Mouse (Mus musculus): ENCODE data around the gene Bckdha. TPM values are rescaled to one million over a fixed set of nuclear protein-coding genes. Genes with fewer than 3 reads are reported as not detected.

Bckdha gene
- polyA plus RNA-seq, 1 experiment from 2014 or later = 43.4 TPM

GRCm38 (mm10) chr7:25679971-25680370 lies 21.2 kb upstream of the Bckdha start:
- no peaks in the 10 kb centered on the region for H3K9me3 ChIP-seq
- no peak for ATAC-seq (ENCODE audit: low FRiP score, low read depth)
- 0 out of 2 replicates have a peak, but pooled peaks cover 4% of the 10 kb centered on the region for H3K36me3 ChIP-seq
- WGBS = 17% methylated on average over 6 of the region's 6 CpGs
- H3K4me2 ChIP-seq (replicated peaks) = peak overlapping the region; percentile 64
- H3K27me3 ChIP-seq = peaks cover 43% of the 10 kb centered on the region
- H3K4me3 ChIP-seq = peak overlapping the region; percentile 49
- peaks cover 15% of the 10 kb centered on the region for H3K4me1 ChIP-seq
- peak overlapping the region; percentile 25; the same call in 1 of the 2 replicates for H3K9ac ChIP-seq (replicated peaks)
- H3K27ac ChIP-seq (replicated peaks) = peak overlapping the region; percentile 88

GRCm38 (mm10) chr7:25677013-25677412 lies 18.2 kb upstream of the Bckdha start:
- Histone ChIP-seq H3K4me1 (peaks cover 20% of the 10 kb centered on the region), H3K9me3 (no peaks in the 10 kb centered on the region), H3K27me3 (peaks cover 61% of the 10 kb centered on the region), H3K4me3 (no peak overlapping the region), H3K27ac (replicated peaks) (peak overlapping the region; percentile 25; the same call in 1 of the 2 replicates), H3K4me2 (replicated peaks) (no peak overlapping the region), H3K9ac (replicated peaks) (no peak overlapping the region), H3K36me3 (no peaks in the 10 kb centered on the region)
- ATAC-seq (ENCODE audit: low FRiP score, low read depth) = no peak
- WGBS = 92% methylated on average over 7 of the region's 7 CpGs

- no peak overlapping the region for H3K4me3 ChIP-seq
- no peaks in the 10 kb centered on the region for H3K36me3 ChIP-seq
- H3K4me2 ChIP-seq (replicated peaks) = no peak overlapping the region
- H3K27me3 ChIP-seq = peaks cover 59% of the 10 kb centered on the region
- WGBS = 79% methylated on average over 15 of the region's 15 CpGs
- H3K9ac ChIP-seq (replicated peaks) = no peak overlapping the region
- H3K9me3 ChIP-seq = no peaks in the 10 kb centered on the region
- no peak for ATAC-seq (ENCODE audit: low FRiP score, low read depth)
- peak overlapping the region; percentile 25; the same call in 1 of the 2 replicates for H3K27ac ChIP-seq (replicated peaks)
- H3K4me1 ChIP-seq = peaks cover 12% of the 10 kb centered on the region
These were observed 17.5 kb upstream of the Bckdha start for GRCm38 (mm10) chr7:25676085-25676781.

GRCm38 (mm10) chr7:25675405-25675804 lies 16.6 kb upstream of the Bckdha start:
- WGBS = 33% methylated on average over 6 of the region's 6 CpGs
- Histone ChIP-seq H3K4me3 (no peak overlapping the region), H3K27me3 (peaks cover 59% of the 10 kb centered on the region), H3K4me1 (peaks cover 10% of the 10 kb centered on the region; the same call in 1 of the 2 replicates), H3K36me3 (no peaks in the 10 kb centered on the region), H3K9ac (replicated peaks) (no peak overlapping the region), H3K4me2 (replicated peaks) (no peak overlapping the region), H3K9me3 (no peaks in the 10 kb centered on the region), H3K27ac (replicated peaks) (no peak overlapping the region)
- ATAC-seq (ENCODE audit: low FRiP score, low read depth) = no peak

GRCm38 (mm10) chr7:25674719-25675300 lies 16.0 kb upstream of the Bckdha start, which contains the start of gene Tmem91:
Gene Tmem91 (minus strand): TSS chr7:25675166.
- WGBS = 1% methylated on average over 29 of the region's 29 CpGs
- Histone ChIP-seq H3K9me3 (no peaks in the 10 kb centered on the region), H3K27ac (replicated peaks) (no peak within 1 kb of the TSS), H3K4me2 (replicated peaks) (peak within 1 kb of the TSS; percentile 50), H3K9ac (replicated peaks) (peak within 1 kb of the TSS; percentile 44), H3K36me3 (no peaks in the 10 kb centered on the region), H3K4me1 (peaks cover 6% of the 10 kb centered on the region; the same call in 1 of the 2 replicates), H3K4me3 (peak within 1 kb of the TSS; percentile 31), H3K27me3 (peaks cover 57% of the 10 kb centered on the region)
- 0 out of 2 replicates have a peak, but pooled peaks have one; percentile 16 for ATAC-seq (ENCODE audit: low FRiP score, low read depth)

- peak overlapping the region; percentile 50 for H3K4me2 ChIP-seq (replicated peaks)
- no peak for ATAC-seq (ENCODE audit: low FRiP score, low read depth)
- H3K9ac ChIP-seq (replicated peaks) = peak overlapping the region; percentile 44
- H3K9me3 ChIP-seq = no peaks in the 10 kb centered on the region
- H3K27me3 ChIP-seq = peaks cover 52% of the 10 kb centered on the region
- WGBS = 28% methylated on average over 9 of the region's 9 CpGs
- peaks cover 6% of the 10 kb centered on the region; the same call in 1 of the 2 replicates for H3K4me1 ChIP-seq
- no peak overlapping the region for H3K27ac ChIP-seq (replicated peaks)
- H3K4me3 ChIP-seq = peak overlapping the region; percentile 31; the same call in 1 of the 2 replicates
- peaks cover under 1% of the 10 kb centered on the region; the same call in 1 of the 2 replicates for H3K36me3 ChIP-seq
These were observed 15.5 kb upstream of the Bckdha start for GRCm38 (mm10) chr7:25674297-25674696.

- ATAC-seq (ENCODE audit: low FRiP score, low read depth) = no peak
- Histone ChIP-seq H3K9me3 (no peaks in the 10 kb centered on the region), H3K27me3 (peaks cover 41% of the 10 kb centered on the region), H3K36me3 (peaks cover 16% of the 10 kb centered on the region; the same call in 1 of the 2 replicates), H3K27ac (replicated peaks) (no peak overlapping the region), H3K4me2 (replicated peaks) (no peak overlapping the region), H3K9ac (replicated peaks) (no peak overlapping the region), H3K4me1 (peaks cover 6% of the 10 kb centered on the region; the same call in 1 of the 2 replicates), H3K4me3 (no peak overlapping the region)
- WGBS = 51% methylated on average over 4 of the region's 4 CpGs
These were observed 13.7 kb upstream of the Bckdha start for GRCm38 (mm10) chr7:25672442-25672841.

GRCm38 (mm10) chr7:25671686-25672085 lies 12.9 kb upstream of the Bckdha start:
- H3K9ac ChIP-seq (replicated peaks) = no peak overlapping the region
- H3K4me1 ChIP-seq = peaks cover 6% of the 10 kb centered on the region; the same call in 1 of the 2 replicates
- peaks cover 36% of the 10 kb centered on the region for H3K27me3 ChIP-seq
- 76% methylated on average over 2 of the region's 2 CpGs for WGBS
- H3K9me3 ChIP-seq = no peaks in the 10 kb centered on the region
- no peak overlapping the region for H3K4me3 ChIP-seq
- no peak for ATAC-seq (ENCODE audit: low FRiP score, low read depth)
- no peak overlapping the region for H3K27ac ChIP-seq (replicated peaks)
- H3K36me3 ChIP-seq = peaks cover 20% of the 10 kb centered on the region; the same call in 1 of the 2 replicates
- no peak overlapping the region for H3K4me2 ChIP-seq (replicated peaks)

GRCm38 (mm10) chr7:25670096-25670495 lies 11.3 kb upstream of the Bckdha start:
- Histone ChIP-seq H3K36me3 (peaks cover 30% of the 10 kb centered on the region), H3K4me2 (replicated peaks) (no peak overlapping the region), H3K27ac (replicated peaks) (no peak overlapping the region), H3K9ac (replicated peaks) (no peak overlapping the region), H3K4me1 (peaks cover 6% of the 10 kb centered on the region; the same call in 1 of the 2 replicates), H3K9me3 (no peaks in the 10 kb centered on the region), H3K27me3 (peaks cover 22% of the 10 kb centered on the region), H3K4me3 (no peak overlapping the region)
- no peak for ATAC-seq (ENCODE audit: low FRiP score, low read depth)
- WGBS = 91% methylated on average over 4 of the region's 4 CpGs

- Histone ChIP-seq H3K9me3 (no peaks in the 10 kb centered on the region), H3K36me3 (peaks cover 34% of the 10 kb centered on the region), H3K27ac (replicated peaks) (no peak overlapping the region), H3K27me3 (peaks cover 17% of the 10 kb centered on the region), H3K4me1 (peaks cover 2% of the 10 kb centered on the region; the same call in 1 of the 2 replicates), H3K4me3 (no peak overlapping the region), H3K4me2 (replicated peaks) (no peak overlapping the region), H3K9ac (replicated peaks) (no peak overlapping the region)
- WGBS = 85% methylated on average over 9 of the region's 9 CpGs
- ATAC-seq (ENCODE audit: low FRiP score, low read depth) = no peak
These were observed 10.8 kb upstream of the Bckdha start for GRCm38 (mm10) chr7:25669631-25670030.

GRCm38 (mm10) chr7:25669158-25669557 lies 10.4 kb upstream of the Bckdha start:
- 82% methylated on average over 10 of the region's 10 CpGs for WGBS
- Histone ChIP-seq H3K27ac (replicated peaks) (no peak overlapping the region), H3K4me1 (no peaks in the 10 kb centered on the region), H3K4me2 (replicated peaks) (no peak overlapping the region), H3K9ac (replicated peaks) (no peak overlapping the region), H3K36me3 (peaks cover 38% of the 10 kb centered on the region), H3K4me3 (no peak overlapping the region), H3K9me3 (no peaks in the 10 kb centered on the region), H3K27me3 (peaks cover 12% of the 10 kb centered on the region)
- no peak for ATAC-seq (ENCODE audit: low FRiP score, low read depth)

GRCm38 (mm10) chr7:25666381-25666780 lies 7.6 kb upstream of the Bckdha start:
- 93% methylated on average over 8 of the region's 8 CpGs for WGBS
- Histone ChIP-seq H3K36me3 (peaks cover 53% of the 10 kb centered on the region), H3K27me3 (no peaks in the 10 kb centered on the region), H3K4me2 (replicated peaks) (no peak overlapping the region), H3K27ac (replicated peaks) (no peak overlapping the region), H3K9me3 (no peaks in the 10 kb centered on the region), H3K4me1 (no peaks in the 10 kb centered on the region), H3K4me3 (no peak overlapping the region), H3K9ac (replicated peaks) (no peak overlapping the region)
- no peak for ATAC-seq (ENCODE audit: low FRiP score, low read depth)

Measured in midbrain, embryonic 12.5 days (tissue).